Mouse (Mus musculus): ENCODE results near the gene Lamb2. TPM values are rescaled to one million over a fixed set of nuclear protein-coding genes. Genes with fewer than 3 reads are reported as not detected.

The Lamb2 gene
- polyA plus RNA-seq, 1 experiment = 0.25 TPM

DNA sequence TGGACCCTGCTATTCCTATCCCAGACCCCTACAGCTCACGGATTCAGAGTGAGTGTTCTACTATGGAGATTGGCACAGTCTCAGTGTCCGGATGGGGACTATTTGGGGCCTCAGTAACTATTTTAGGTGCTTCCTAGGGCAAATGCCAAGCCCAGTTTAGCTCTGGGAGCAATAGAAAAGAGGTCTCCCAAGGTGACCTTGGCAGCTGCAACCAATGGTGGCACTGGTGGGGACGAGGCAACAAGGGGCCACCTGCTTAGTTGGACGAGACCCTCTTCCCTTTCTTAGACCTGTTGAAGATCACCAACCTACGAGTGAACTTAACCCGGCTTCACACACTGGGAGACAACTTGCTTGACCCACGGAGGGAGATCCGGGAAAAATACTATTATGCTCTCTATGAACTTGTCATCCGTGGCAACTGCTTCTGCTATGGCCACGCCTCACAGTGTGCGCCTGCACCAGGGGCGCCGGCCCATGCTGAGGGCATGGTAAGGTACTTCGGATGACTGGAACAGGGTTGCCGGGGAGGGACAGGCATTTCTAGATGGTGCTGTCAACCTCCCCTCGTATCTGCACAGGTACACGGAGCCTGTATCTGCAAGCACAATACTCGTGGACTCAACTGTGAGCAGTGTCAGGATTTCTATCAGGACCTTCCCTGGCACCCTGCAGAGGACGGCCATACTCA is 2.1 kb downstream of the Lamb2 start:
- TF ChIP-seq GATA1 (IDR thresholded peaks at IDR 0.05; ENCODE audit: low read length) = no peak

DNA sequence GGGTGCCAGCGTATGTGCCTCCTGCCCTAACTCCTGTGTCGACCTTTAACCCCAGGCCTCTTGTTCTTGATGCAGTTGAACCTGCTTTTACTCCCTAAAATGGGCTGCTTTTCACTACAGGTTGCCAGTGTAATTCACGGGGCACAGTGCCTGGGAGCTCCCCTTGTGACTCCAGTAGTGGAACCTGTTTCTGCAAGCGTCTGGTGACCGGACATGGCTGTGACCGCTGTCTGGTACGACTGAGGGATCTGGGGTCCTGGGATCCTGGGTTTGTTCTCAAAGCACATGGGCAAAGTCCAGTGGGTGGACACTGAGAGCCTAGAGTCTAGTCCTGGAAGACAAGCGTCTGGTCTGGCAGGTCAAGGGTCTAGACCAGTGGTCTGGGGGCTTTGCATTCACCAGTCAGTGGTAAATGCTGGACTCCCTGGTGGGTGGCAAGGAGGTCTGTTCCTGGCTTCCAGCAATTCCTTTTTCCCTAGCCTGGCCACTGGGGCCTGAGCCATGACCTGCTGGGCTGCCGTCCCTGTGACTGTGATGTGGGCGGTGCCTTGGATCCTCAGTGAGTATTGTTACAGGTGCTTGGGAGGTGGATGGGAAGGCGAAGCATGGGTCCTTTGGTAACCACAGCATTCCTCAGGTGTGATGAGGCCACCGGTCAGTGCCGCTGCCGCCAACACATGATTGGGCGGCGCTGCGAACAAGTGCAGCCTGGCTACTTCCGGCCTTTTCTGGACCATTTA is 3.7 kb downstream of the Lamb2 start:
- TF ChIP-seq GATA1 (IDR thresholded peaks at IDR 0.05; ENCODE audit: low read length) = no peak

DNA sequence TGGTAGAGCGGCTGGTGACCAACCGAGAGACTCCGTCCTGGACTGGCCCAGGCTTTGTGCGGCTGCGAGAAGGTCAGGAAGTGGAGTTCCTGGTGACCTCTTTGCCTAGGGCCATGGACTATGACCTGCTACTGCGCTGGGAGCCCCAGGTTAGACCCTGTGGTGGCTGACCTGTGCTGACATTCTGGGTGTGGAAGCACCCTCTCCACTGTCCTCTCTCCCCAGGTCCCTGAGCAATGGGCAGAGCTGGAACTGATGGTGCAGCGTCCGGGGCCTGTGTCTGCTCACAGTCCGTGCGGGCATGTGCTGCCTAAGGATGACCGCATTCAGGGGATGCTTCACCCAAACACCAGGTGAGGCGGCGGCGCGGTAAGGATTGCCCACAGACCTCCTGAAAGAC is 4.5 kb downstream of the Lamb2 start:
- TF ChIP-seq GATA1 (IDR thresholded peaks at IDR 0.05; ENCODE audit: low read length) = no peak

DNA sequence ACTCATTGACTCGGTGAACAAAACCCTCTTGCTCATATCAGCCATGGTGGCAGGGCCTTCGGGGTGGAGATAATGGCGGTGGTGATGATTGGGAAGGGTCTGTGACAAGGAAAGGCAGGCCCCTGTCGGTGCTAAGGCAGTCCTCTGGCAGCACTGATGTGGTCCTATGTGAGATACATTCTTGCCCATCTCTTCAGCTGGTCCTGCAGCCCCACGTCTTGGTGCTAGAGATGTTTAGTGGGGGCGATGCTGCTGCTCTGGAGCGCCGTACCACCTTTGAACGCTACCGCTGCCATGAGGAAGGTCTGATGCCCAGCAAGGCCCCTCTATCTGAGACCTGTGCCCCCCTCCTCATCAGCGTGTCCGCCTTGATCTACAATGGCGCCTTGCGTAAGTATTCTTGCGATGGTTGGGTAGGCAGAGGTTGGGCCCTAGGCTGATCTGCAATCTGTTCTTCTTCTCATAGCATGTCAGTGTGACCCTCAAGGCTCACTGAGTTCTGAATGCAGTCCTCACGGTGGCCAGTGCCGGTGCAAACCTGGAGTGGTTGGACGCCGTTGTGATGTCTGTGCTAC is 5.9 kb downstream of the Lamb2 start:
- no peak for TF ChIP-seq GATA1 (IDR thresholded peaks at IDR 0.05; ENCODE audit: low read length)

DNA sequence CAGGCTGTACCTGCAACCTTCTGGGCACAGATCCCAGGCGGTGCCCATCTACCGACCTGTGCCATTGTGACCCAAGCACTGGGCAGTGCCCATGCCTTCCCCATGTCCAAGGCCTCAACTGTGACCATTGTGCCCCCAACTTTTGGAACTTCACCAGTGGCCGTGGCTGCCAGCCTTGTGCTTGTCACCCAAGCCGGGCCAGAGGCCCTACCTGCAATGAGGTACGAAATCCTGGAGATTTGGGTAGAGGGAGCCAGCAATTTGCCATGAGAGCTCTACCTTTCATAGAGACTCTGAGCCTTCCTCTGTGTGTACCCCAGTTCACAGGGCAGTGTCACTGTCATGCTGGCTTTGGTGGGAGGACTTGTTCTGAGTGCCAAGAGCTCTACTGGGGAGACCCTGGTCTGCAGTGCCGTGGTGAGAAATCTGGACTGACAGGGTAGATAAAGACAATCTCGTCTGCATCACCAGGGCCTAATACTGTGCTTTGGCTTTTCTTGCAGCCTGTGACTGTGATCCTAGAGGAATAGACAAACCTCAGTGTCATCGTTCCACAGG is 7.5 kb downstream of the Lamb2 start:
- no peak for TF ChIP-seq GATA1 (IDR thresholded peaks at IDR 0.05; ENCODE audit: low read length)

DNA sequence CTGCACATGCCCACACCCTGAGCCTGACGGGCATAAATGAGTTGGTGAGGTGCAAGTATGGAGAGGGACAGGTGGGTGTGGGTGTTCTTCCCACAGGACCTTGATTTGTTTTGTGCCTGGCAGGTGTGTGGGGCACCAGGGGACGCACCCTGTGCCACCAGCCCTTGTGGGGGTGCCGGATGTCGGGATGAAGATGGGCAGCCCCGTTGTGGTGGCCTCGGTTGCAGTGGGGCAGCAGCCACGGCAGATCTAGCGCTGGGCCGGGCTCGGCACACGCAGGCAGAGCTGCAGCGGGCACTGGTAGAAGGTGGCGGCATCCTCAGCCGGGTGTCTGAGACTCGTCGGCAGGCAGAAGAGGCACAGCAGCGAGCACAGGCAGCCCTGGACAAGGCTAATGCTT is 8.9 kb downstream of the Lamb2 start:
- no peak for TF ChIP-seq GATA1 (IDR thresholded peaks at IDR 0.05; ENCODE audit: low read length)

DNA sequence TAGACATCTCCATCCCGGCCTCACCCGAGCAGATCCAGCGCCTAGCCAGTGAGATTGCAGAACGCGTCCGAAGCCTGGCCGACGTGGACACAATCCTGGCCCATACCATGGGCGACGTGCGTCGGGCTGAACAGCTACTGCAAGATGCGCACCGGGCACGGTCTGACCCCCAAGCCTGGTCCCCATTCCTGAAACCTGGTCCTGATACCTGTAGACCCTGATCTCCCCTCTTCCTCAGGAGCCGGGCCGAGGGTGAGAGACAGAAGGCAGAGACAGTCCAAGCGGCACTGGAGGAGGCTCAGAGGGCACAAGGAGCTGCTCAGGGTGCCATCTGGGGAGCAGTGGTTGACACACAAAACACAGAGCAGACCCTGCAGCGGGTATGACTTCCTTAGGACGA is 9.7 kb downstream of the Lamb2 start:
- TF ChIP-seq GATA1 (IDR thresholded peaks at IDR 0.05; ENCODE audit: low read length) = no peak

DNA sequence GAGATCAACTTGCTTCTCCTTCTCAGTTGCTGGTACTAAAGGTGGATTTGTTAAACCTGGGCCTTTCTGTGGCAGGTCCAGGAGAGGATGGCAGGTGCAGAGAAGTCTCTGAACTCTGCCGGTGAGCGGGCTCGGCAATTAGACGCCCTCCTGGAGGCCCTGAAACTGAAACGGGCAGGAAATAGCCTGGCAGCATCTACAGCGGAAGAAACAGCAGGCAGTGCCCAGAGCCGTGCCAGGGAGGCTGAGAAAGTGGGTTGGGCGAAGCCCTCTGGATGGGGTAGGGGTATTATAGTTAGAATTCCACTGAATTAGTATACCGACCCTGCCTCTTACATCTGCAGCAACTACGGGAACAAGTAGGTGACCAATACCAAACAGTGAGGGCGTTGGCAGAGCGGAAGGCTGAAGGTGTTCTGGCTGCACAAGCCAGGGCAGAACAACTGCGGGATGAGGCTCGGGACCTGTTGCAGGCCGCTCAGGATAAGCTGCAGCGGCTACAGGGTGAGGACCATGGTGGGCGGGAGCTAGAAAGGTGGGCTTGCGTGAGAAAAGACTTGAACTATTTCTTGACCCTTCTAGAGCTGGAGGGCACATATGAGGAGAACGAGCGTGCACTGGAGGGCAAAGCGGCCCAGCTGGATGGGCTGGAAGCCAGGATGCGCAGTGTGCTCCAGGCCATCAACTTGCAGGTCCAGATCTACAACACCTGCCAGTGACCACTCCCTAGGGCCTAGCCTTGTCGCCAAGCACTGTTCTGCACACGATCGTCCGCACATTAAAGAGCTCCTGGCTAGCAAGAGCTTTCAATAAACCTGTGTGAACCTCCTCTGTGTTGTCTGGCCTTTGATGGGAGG is 10.4 kb downstream of the Lamb2 start:
- no peak for TF ChIP-seq GATA1 (IDR thresholded peaks at IDR 0.05; ENCODE audit: low read length)

DNA sequence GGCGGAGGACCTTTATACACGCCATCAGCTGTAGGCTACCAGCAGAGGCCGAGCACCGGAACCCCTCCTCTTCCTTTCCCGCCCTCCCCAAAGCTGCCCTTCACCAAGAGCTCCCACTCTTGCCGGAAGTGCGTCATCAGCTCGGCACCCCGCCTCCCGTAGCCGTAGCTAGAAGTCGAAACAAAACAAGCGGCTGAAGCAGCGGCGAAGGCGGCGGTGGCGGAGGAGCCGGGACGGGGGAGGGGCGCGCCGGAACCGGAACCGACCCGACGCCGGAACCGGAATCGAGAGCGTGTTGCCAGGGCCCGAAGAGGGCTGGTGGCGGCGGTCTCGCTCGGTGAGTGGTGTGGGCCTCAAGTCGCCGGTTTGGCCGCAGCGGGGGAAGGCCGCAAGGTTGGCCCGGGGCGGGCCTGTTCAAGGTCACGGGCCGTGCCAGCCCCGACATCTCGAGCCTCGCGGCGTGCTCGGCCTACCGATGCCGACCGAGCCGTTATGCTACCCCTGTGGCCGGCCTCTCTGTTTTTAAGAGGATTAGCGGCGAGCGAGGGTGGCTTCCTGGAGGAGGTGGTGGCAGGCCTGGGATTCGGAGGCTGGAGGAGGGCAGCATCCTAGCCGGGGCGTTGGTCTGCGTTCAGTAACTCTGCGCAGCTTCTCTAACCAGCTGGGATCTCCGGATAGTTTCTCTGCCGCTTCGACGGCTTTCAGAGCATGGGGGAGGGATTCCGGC is 11.2 kb downstream of the Lamb2 start, which contains the start of gene Usp19:
Usp19 (plus strand) TSS at position 44 of the 727 bp plus-strand sequence.
- no peak for TF ChIP-seq GATA1 (IDR thresholded peaks at IDR 0.05; ENCODE audit: low read length)

DNA sequence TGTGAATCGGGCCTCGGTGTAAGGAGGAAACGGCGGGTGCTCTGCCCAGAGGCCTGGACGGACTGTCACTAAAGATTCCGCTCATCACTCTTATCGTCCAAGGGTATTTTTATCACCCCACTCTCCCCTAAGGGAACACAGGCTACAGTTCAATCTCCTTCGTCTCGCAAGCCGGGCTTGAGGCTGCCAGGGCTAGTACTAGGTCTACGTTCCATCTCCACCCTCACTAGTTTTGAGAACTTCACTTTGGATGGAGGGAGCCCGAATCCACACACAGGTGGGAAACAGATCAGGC is 11.7 kb downstream of the Lamb2 start:
- no peak for TF ChIP-seq GATA1 (IDR thresholded peaks at IDR 0.05; ENCODE audit: low read length)

DNA sequence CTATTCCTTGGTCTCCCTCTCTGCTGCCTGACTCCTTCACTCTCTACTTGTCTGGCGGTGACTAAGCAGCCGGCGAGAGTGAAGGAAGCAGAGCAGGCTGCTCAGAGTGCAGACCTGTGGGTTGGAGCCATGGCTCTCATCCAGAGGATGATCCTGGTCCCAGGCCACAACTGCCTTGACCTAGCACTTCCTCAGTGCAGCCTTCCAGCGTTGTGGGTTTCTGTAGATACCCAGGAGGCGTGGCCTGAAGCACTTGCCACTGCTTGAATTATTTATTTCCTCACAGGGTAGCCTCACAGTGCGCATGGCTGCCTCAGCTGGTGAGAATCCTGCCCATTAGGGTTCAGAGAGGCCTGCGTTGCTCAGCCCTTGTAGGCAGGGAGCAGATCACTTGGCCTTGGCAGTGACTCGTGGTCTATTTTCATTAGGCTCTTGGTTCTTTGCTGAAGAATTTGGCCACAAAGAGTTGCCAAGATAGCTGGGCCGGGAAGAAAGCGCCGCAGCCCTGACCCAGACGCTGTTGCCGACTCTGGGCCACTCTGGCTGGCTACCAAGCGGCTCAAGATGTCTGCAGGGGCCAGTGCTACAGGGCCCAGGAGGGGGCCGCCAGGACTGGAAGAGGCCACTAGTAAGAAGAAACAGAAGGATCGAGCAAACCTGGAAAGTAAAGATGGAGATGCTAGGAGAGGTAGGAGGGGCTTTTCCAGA is 12.7 kb downstream of the Lamb2 start:
- TF ChIP-seq GATA1 (IDR thresholded peaks at IDR 0.05; ENCODE audit: low read length) = no peak

DNA sequence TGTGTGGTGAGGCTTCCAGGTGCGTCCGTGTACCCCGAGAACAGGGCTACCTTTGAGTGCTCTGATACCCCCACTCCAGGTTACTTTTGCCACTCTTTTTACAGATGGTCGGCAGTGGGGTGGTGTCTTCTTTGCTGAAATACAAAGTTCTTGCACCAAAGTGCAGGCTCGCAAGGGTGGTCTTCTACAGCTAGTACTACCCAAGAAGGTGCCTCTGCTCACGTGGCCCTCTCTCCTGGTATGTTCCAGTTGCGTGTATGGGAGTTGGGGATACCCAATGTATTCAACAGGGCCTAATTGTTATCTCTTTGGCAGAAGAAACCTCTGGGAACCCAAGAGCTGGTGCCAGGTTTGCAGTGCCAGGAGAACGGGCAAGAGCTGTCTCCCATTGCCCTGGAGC is 13.7 kb downstream of the Lamb2 start:
- no peak for TF ChIP-seq GATA1 (IDR thresholded peaks at IDR 0.05; ENCODE audit: low read length)

DNA sequence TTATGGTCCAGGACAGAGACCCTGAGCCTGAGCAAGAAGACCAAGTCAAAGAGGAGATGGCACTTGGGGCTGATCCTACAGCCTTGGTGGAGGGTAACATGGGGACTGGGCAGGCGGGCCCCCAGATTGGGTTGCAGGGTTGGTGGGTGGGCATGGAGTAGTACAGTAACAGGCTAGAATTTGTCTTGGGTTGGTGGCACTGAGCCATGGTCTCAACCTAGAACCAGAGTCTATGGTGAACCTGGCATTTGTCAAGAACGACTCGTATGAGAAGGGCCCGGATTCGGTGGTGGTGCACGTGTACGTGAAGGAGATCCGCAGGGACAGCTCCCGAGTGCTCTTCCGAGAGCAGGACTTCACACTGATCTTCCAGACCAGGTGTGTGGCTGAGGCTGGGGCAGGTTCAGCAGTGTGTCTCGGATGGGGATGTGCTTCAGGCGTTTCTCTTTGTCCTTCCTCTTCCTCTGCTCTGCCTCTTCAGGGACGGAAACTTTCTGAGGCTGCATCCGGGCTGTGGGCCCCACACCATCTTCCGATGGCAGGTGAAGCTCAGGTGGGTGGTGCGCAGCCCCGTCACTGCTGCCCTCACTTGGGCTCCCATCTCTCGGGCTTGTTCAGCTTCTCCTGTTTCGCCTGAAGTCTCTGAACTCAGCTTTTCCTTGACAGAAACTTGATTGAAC is 14.8 kb downstream of the Lamb2 start:
- no peak for TF ChIP-seq GATA1 (IDR thresholded peaks at IDR 0.05; ENCODE audit: low read length)

DNA sequence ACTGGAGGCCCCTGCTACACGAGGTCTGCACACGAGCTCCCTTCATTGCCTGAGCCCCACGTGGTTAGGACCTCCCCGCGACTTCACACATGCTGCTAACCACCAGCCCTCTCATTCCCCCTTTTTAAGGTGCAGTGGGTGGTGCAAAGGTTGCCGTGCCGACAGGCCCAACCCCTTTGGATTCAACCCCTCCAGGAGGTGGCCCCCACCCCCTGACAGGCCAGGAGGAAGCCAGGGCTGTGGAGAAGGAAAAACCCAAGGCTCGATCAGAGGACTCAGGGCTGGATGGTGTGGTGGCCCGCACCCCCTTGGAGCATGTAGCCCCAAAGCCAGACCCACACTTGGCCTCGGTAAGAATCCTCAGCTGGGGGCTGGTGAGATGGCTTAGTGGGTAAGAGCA is 15.4 kb downstream of the Lamb2 start:
- TF ChIP-seq GATA1 (IDR thresholded peaks at IDR 0.05; ENCODE audit: low read length) = no peak

Measured in G1E-ER4 (cell line).